Mouse (Mus musculus): ENCODE measurements around the gene Ccdc97. TPM values are rescaled to one million over a fixed set of nuclear protein-coding genes. Genes with fewer than 3 reads are reported as not detected.

The Ccdc97 gene
- total and polyA plus RNA-seq, 2 experiments: 6.8 to 38.4 TPM

GRCm38 (mm10) chr7:25681341-25682231, 37.3 kb downstream of the Ccdc97 start:
- no peak overlapping the region for H3K9ac ChIP-seq (ENCODE audit: low read depth, low read length)
- no peak for DNase-seq (ENCODE audit: extremely low read depth, low read depth, low spot score)
- TF ChIP-seq POLR2A (IDR thresholded peaks at IDR 0.05; ENCODE audit: extremely low read depth, insufficient read depth, low read length) (no peak), CTCF (IDR thresholded peaks at IDR 0.05; ENCODE audit: low read depth, low read length) (no peak)
- peaks cover 5% of the 10 kb centered on the region; the same call in 1 of the 2 replicates for H3K4me1 ChIP-seq (ENCODE audit: control insufficient read depth, insufficient read depth, low read length)
- H3K27ac ChIP-seq (replicated peaks; ENCODE audit: insufficient read depth, low read depth, low read length): no peak overlapping the region
- H3K27me3 ChIP-seq (ENCODE audit: control insufficient read depth, insufficient read depth, low read length): no peaks in the 10 kb centered on the region
- no peak overlapping the region for H3K4me3 ChIP-seq (ENCODE audit: insufficient read depth, low read depth, low read length)
- WGBS: 67% methylated on average over 15 of the region's 15 CpGs
- no peaks in the 10 kb centered on the region for H3K79me2 ChIP-seq (ENCODE audit: control insufficient read depth, insufficient read depth, low read length)
- no peaks in the 10 kb centered on the region for H3K36me3 ChIP-seq (ENCODE audit: control insufficient read depth, insufficient read depth, low read length)

GRCm38 (mm10) chr7:25680514-25681258, 38.2 kb downstream of the Ccdc97 start, which contains the start of gene B9d2:
Gene B9d2, plus strand, starts transcription at chr7:25680780.
- H3K79me2 ChIP-seq (ENCODE audit: control insufficient read depth, insufficient read depth, low read length): no peaks in the 10 kb centered on the region
- no peaks in the 10 kb centered on the region for H3K27me3 ChIP-seq (ENCODE audit: control insufficient read depth, insufficient read depth, low read length)
- peak within 1 kb of the TSS; percentile 81 for H3K4me3 ChIP-seq (ENCODE audit: insufficient read depth, low read depth, low read length)
- peak within 1 kb of the TSS; percentile 91 for H3K27ac ChIP-seq (replicated peaks; ENCODE audit: insufficient read depth, low read depth, low read length)
- peak; percentile 81 for DNase-seq (ENCODE audit: extremely low read depth, low read depth, low spot score)
- H3K4me1 ChIP-seq (ENCODE audit: control insufficient read depth, insufficient read depth, low read length): peaks cover 6% of the 10 kb centered on the region
- H3K9ac ChIP-seq (ENCODE audit: low read depth, low read length): peak within 1 kb of the TSS; percentile 80
- no peaks in the 10 kb centered on the region for H3K36me3 ChIP-seq (ENCODE audit: control insufficient read depth, insufficient read depth, low read length)
- under 1% methylated on average over 46 of the region's 46 CpGs for WGBS
- 0 out of 2 replicates have a peak, but pooled peaks have one; percentile 29 for TF ChIP-seq POLR2A (IDR thresholded peaks at IDR 0.05; ENCODE audit: extremely low read depth, insufficient read depth, low read length)
- no peak for TF ChIP-seq CTCF (IDR thresholded peaks at IDR 0.05; ENCODE audit: low read depth, low read length)

DNA sequence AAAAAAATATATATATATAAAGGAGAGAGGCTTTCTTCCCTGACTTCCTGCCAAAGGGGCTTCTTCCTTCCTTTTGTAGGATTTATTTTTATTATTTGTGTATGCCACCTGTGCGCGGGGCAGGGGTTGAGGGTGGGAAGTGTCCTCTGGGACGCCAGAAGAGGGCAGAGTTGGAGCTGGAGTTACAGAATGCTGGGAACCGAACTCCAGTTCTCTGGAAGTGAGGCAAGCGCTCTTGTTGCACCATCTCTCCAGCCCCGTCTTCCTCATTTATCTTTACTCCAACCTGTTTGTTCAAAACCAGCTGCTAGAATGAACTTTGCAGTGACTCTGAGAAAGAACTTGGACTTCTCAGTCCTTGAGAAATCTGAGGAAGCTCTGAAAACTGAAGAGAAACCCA, 38.9 kb downstream of the Ccdc97 start:
- H3K27me3 ChIP-seq (ENCODE audit: control insufficient read depth, insufficient read depth, low read length): peaks cover 1% of the 10 kb centered on the region; the same call in 1 of the 2 replicates
- H3K4me3 ChIP-seq (ENCODE audit: insufficient read depth, low read depth, low read length): no peak overlapping the region
- TF ChIP-seq POLR2A (IDR thresholded peaks at IDR 0.05; ENCODE audit: extremely low read depth, insufficient read depth, low read length) (no peak), CTCF (IDR thresholded peaks at IDR 0.05; ENCODE audit: low read depth, low read length) (peak; percentile 50)
- H3K79me2 ChIP-seq (ENCODE audit: control insufficient read depth, insufficient read depth, low read length): no peaks in the 10 kb centered on the region
- 6% methylated on average over 6 of the region's 6 CpGs for WGBS
- peak; percentile 45 for DNase-seq (ENCODE audit: extremely low read depth, low read depth, low spot score)
- H3K4me1 ChIP-seq (ENCODE audit: control insufficient read depth, insufficient read depth, low read length): peaks cover 6% of the 10 kb centered on the region
- H3K36me3 ChIP-seq (ENCODE audit: control insufficient read depth, insufficient read depth, low read length): no peaks in the 10 kb centered on the region
- no peak overlapping the region for H3K9ac ChIP-seq (ENCODE audit: low read depth, low read length)
- H3K27ac ChIP-seq (replicated peaks; ENCODE audit: insufficient read depth, low read depth, low read length): no peak overlapping the region

- TF ChIP-seq POLR2A (IDR thresholded peaks at IDR 0.05; ENCODE audit: extremely low read depth, insufficient read depth, low read length): no peak
- no peak for TF ChIP-seq CTCF (IDR thresholded peaks at IDR 0.05; ENCODE audit: low read depth, low read length)
- DNase-seq (ENCODE audit: extremely low read depth, low read depth, low spot score): no peak
- H3K4me1 ChIP-seq (ENCODE audit: control insufficient read depth, insufficient read depth, low read length): peaks cover 4% of the 10 kb centered on the region
- 91% methylated on average over 7 of the region's 7 CpGs for WGBS
- H3K79me2 ChIP-seq (ENCODE audit: control insufficient read depth, insufficient read depth, low read length): no peaks in the 10 kb centered on the region
- H3K27me3 ChIP-seq (ENCODE audit: control insufficient read depth, insufficient read depth, low read length): peaks cover 4% of the 10 kb centered on the region; the same call in 1 of the 2 replicates
- no peak overlapping the region for H3K4me3 ChIP-seq (ENCODE audit: insufficient read depth, low read depth, low read length)
- H3K9ac ChIP-seq (ENCODE audit: low read depth, low read length): no peak overlapping the region
- no peak overlapping the region for H3K27ac ChIP-seq (replicated peaks; ENCODE audit: insufficient read depth, low read depth, low read length)
- H3K36me3 ChIP-seq (ENCODE audit: control insufficient read depth, insufficient read depth, low read length): no peaks in the 10 kb centered on the region
Observed at GRCm38 (mm10) chr7:25677013-25677412, 41.9 kb downstream of the Ccdc97 start.

DNA sequence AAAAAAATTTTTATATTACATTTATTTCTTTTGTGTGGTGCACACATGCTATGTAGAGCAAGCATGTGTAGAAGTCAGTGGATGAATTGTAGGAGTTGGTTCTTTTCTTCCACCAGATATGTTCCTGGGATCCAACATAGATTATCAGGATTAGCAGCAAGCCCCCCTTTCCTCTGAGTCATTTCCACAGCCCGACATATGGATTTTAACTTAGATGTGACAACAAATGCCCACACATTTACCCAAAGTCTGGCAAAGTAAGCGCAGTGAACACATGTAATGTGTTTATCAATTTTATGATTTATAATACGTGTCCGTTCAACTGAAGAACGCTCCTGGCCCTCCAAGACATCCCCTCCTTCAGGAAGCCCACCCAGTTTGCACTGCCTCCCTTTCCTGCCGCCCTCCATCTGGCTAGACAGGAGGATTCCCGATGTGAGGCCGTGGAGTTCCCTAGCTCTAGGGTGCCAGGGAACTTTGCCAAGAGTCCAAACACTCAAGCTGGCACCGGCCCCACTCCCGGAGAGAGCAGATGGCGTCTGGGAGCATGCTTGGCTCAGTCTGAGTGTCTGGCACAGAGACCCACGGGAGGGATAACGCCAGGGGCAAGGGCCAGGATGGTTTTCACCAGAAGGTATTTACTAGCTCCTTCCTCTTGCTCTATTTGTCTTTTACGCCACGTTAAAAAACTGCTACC, 42.7 kb downstream of the Ccdc97 start:
- 24% methylated on average over 15 of the region's 15 CpGs for WGBS
- no peak overlapping the region for H3K27ac ChIP-seq (replicated peaks; ENCODE audit: insufficient read depth, low read depth, low read length)
- TF ChIP-seq CTCF (IDR thresholded peaks at IDR 0.05; ENCODE audit: low read depth, low read length): no peak
- TF ChIP-seq POLR2A (IDR thresholded peaks at IDR 0.05; ENCODE audit: extremely low read depth, insufficient read depth, low read length): no peak
- H3K36me3 ChIP-seq (ENCODE audit: control insufficient read depth, insufficient read depth, low read length): no peaks in the 10 kb centered on the region
- peak; percentile 83 for DNase-seq (ENCODE audit: extremely low read depth, low read depth, low spot score)
- no peaks in the 10 kb centered on the region for H3K79me2 ChIP-seq (ENCODE audit: control insufficient read depth, insufficient read depth, low read length)
- H3K4me3 ChIP-seq (ENCODE audit: insufficient read depth, low read depth, low read length): no peak overlapping the region
- no peak overlapping the region for H3K9ac ChIP-seq (ENCODE audit: low read depth, low read length)
- H3K27me3 ChIP-seq (ENCODE audit: control insufficient read depth, insufficient read depth, low read length): peaks cover 4% of the 10 kb centered on the region; the same call in 1 of the 2 replicates
- peaks cover 4% of the 10 kb centered on the region for H3K4me1 ChIP-seq (ENCODE audit: control insufficient read depth, insufficient read depth, low read length)

All from liver, adult 2 months (tissue).